In genomic region chr2:166693394-166693793, GRCm38 (mm10) we compare ENCODE assay signal across 21 mouse cellular contexts. TPM values are rescaled to one million over a fixed set of nuclear protein-coding genes. Genes with fewer than 3 reads are reported as not detected.
DNase-seq lines count a peak whose midpoint lies in the region; ATAC-seq lines count a peak whose summit lies in the region.
"Had no signal": no experiment of that assay in that cellular context is flagged by ENCODE, and none has a peak within 500 bp of the region (broad histone marks: within the 10 kb centered on the region; RNA-seq: fewer than 3 reads in every experiment).

No protein-coding gene starts in this region.

- peak; percentile 44 for DNase-seq in CD4-positive, CD25-positive, alpha-beta regulatory T cell, adult 2 months (ENCODE audit: low read depth, low spot score)
- no peak for DNase-seq in hindbrain, embryonic 14.5 days (ENCODE audit: low spot score)
- DNase-seq: adrenal gland, postnatal 25 days; cerebellum, adult 11 months; cerebellum, postnatal 14 days; embryo, embryonic 11 days; gastrocnemius, postnatal 10 days; heart, adult 11 months; heart, postnatal 14 days; kidney, postnatal 4 days; right cerebral cortex, postnatal 25 days; thymus, adult 18-20 months had no signal

- no peak overlapping the region for H3K4me3 ChIP-seq in hindbrain, embryonic 12.5 days
- H3K4me3 ChIP-seq in hindbrain, embryonic 16.5 days (ENCODE audit: low read length): no peak overlapping the region
- H3K4me3 ChIP-seq in hindbrain, embryonic 14.5 days (replicated peaks; ENCODE audit: low read length): no peak overlapping the region
- H3K4me3 ChIP-seq in limb, embryonic 13.5 days: no peak overlapping the region
- no peak overlapping the region for H3K4me3 ChIP-seq in midbrain, embryonic 16.5 days (ENCODE audit: low read depth, low read length)
- no peak overlapping the region for H3K4me3 ChIP-seq in kidney, embryonic 16.5 days (ENCODE audit: low read length)
- H3K4me3 ChIP-seq: heart, embryonic 12.5 days; midbrain, embryonic 12.5 days had no signal

- H3K27ac ChIP-seq in hindbrain, embryonic 12.5 days: peak overlapping the region; percentile 40; the same call in 1 of the 2 replicates
- H3K27ac ChIP-seq in hindbrain, embryonic 16.5 days (ENCODE audit: low read depth, low read length): no peak overlapping the region
- H3K27ac ChIP-seq in hindbrain, embryonic 14.5 days: peak overlapping the region; percentile 82; the same call in 1 of the 2 replicates
- peak overlapping the region; percentile 83; the same call in 1 of the 2 replicates for H3K27ac ChIP-seq in limb, embryonic 13.5 days
- no peak overlapping the region for H3K27ac ChIP-seq in midbrain, embryonic 16.5 days (ENCODE audit: low read length)
- no peak overlapping the region for H3K27ac ChIP-seq in kidney, embryonic 16.5 days (ENCODE audit: low read length)
- H3K27ac ChIP-seq: midbrain, embryonic 12.5 days had no signal

- no peak overlapping the region for H3K9ac ChIP-seq in hindbrain, embryonic 12.5 days
- H3K9ac ChIP-seq in hindbrain, embryonic 16.5 days (ENCODE audit: low read depth, low read length): no peak overlapping the region
- no peak overlapping the region for H3K9ac ChIP-seq in hindbrain, embryonic 14.5 days
- H3K9ac ChIP-seq in limb, embryonic 13.5 days: no peak overlapping the region
- no peak overlapping the region for H3K9ac ChIP-seq in midbrain, embryonic 16.5 days (ENCODE audit: low read depth, low read length)
- H3K9ac ChIP-seq in kidney, embryonic 16.5 days (replicated peaks; ENCODE audit: low read length): no peak overlapping the region
- H3K9ac ChIP-seq: heart, embryonic 12.5 days; midbrain, embryonic 12.5 days had no signal

- H3K4me2 ChIP-seq in hindbrain, embryonic 12.5 days (replicated peaks): no peak overlapping the region
- H3K4me2 ChIP-seq in hindbrain, embryonic 16.5 days (ENCODE audit: low read length): no peak overlapping the region
- no peak overlapping the region for H3K4me2 ChIP-seq in hindbrain, embryonic 14.5 days (replicated peaks)
- no peak overlapping the region for H3K4me2 ChIP-seq in limb, embryonic 13.5 days (replicated peaks)
- H3K4me2 ChIP-seq in midbrain, embryonic 16.5 days (ENCODE audit: low read length): no peak overlapping the region
- no peak overlapping the region for H3K4me2 ChIP-seq in kidney, embryonic 16.5 days (replicated peaks; ENCODE audit: low read depth, low read length)
- H3K4me2 ChIP-seq: heart, embryonic 12.5 days; liver, embryonic 11.5 days; midbrain, embryonic 12.5 days had no signal

- no peaks in the 10 kb centered on the region for H3K27me3 ChIP-seq in hindbrain, embryonic 12.5 days
- no peaks in the 10 kb centered on the region for H3K27me3 ChIP-seq in hindbrain, embryonic 16.5 days (replicated peaks; ENCODE audit: control insufficient read depth, insufficient read depth, low read length)
- no peaks in the 10 kb centered on the region for H3K27me3 ChIP-seq in hindbrain, embryonic 14.5 days (ENCODE audit: control insufficient read depth, insufficient read depth, low read length)
- H3K27me3 ChIP-seq in limb, embryonic 13.5 days: no peaks in the 10 kb centered on the region
- H3K27me3 ChIP-seq in midbrain, embryonic 16.5 days (ENCODE audit: control insufficient read depth, insufficient read depth, low read depth, low read length): no peaks in the 10 kb centered on the region
- no peaks in the 10 kb centered on the region for H3K27me3 ChIP-seq in kidney, embryonic 16.5 days (ENCODE audit: insufficient read depth, low read length)
- H3K27me3 ChIP-seq: heart, embryonic 12.5 days; midbrain, embryonic 12.5 days had no signal

- H3K36me3 ChIP-seq in hindbrain, embryonic 12.5 days: peaks cover 7% of the 10 kb centered on the region; the same call in 1 of the 2 replicates
- no peaks in the 10 kb centered on the region for H3K36me3 ChIP-seq in hindbrain, embryonic 16.5 days (ENCODE audit: control insufficient read depth, insufficient read depth, low read length)
- no peaks in the 10 kb centered on the region for H3K36me3 ChIP-seq in hindbrain, embryonic 14.5 days (replicated peaks; ENCODE audit: control insufficient read depth, insufficient read depth)
- peaks cover 6% of the 10 kb centered on the region; the same call in 1 of the 2 replicates for H3K36me3 ChIP-seq in limb, embryonic 13.5 days
- H3K36me3 ChIP-seq in midbrain, embryonic 16.5 days (ENCODE audit: control insufficient read depth, insufficient read depth, low read length): no peaks in the 10 kb centered on the region
- peaks cover 3% of the 10 kb centered on the region; the same call in 1 of the 2 replicates for H3K36me3 ChIP-seq in kidney, embryonic 16.5 days (ENCODE audit: insufficient read depth, low read length)

- 70% methylated on average over 4 of the region's 4 CpGs for WGBS in hindbrain, embryonic 12.5 days
- 85% methylated on average over 4 of the region's 4 CpGs for WGBS in hindbrain, embryonic 16.5 days
- WGBS in hindbrain, embryonic 14.5 days: 82% methylated on average over 4 of the region's 4 CpGs
- WGBS in limb, embryonic 13.5 days: 83% methylated on average over 4 of the region's 4 CpGs
- WGBS in midbrain, embryonic 16.5 days: 83% methylated on average over 4 of the region's 4 CpGs
- 78% methylated on average over 4 of the region's 4 CpGs for WGBS in kidney, embryonic 16.5 days

- no peak for ATAC-seq in hindbrain, embryonic 12.5 days (ENCODE audit: low FRiP score)
- no peak for ATAC-seq in hindbrain, embryonic 16.5 days
- no peak for ATAC-seq in hindbrain, embryonic 14.5 days (ENCODE audit: low FRiP score)
- no peak for ATAC-seq in limb, embryonic 13.5 days (ENCODE audit: low FRiP score, low read depth)
- ATAC-seq in midbrain, embryonic 16.5 days: no peak
- ATAC-seq in kidney, embryonic 16.5 days (ENCODE audit: low FRiP score, low TSS enrichment): no peak
- ATAC-seq: intestine, embryonic 16.5 days had no signal

- H3K4me1 ChIP-seq in hindbrain, embryonic 12.5 days: peaks cover 32% of the 10 kb centered on the region
- peaks cover 4% of the 10 kb centered on the region for H3K4me1 ChIP-seq in hindbrain, embryonic 16.5 days (ENCODE audit: control insufficient read depth, insufficient read depth, low read depth, low read length)
- H3K4me1 ChIP-seq in hindbrain, embryonic 14.5 days (replicated peaks; ENCODE audit: control insufficient read depth, insufficient read depth, low read length): peaks cover 16% of the 10 kb centered on the region; the same call in 1 of the 2 replicates
- H3K4me1 ChIP-seq in limb, embryonic 13.5 days: peaks cover 21% of the 10 kb centered on the region
- peaks cover 4% of the 10 kb centered on the region; the same call in 1 of the 2 replicates for H3K4me1 ChIP-seq in midbrain, embryonic 16.5 days (ENCODE audit: control insufficient read depth, insufficient read depth, low read length)
- no peaks in the 10 kb centered on the region for H3K4me1 ChIP-seq in kidney, embryonic 16.5 days (ENCODE audit: insufficient read depth, low read length)

- no peaks in the 10 kb centered on the region for H3K9me3 ChIP-seq in hindbrain, embryonic 12.5 days (replicated peaks)
- no peaks in the 10 kb centered on the region; the same call in 1 of the 2 replicates for H3K9me3 ChIP-seq in hindbrain, embryonic 16.5 days (ENCODE audit: control insufficient read depth, low read length)
- no peaks in the 10 kb centered on the region for H3K9me3 ChIP-seq in hindbrain, embryonic 14.5 days (ENCODE audit: control insufficient read depth, low read length)
- H3K9me3 ChIP-seq in limb, embryonic 13.5 days: 0 out of 2 replicates have a peak, but pooled peaks cover 9% of the 10 kb centered on the region
- H3K9me3 ChIP-seq in midbrain, embryonic 16.5 days (replicated peaks; ENCODE audit: control insufficient read depth, low read length, poor library complexity, severe bottlenecking): no peaks in the 10 kb centered on the region
- H3K9me3 ChIP-seq in kidney, embryonic 16.5 days (ENCODE audit: low read length): peaks cover 7% of the 10 kb centered on the region; the same call in 1 of the 2 replicates
- H3K9me3 ChIP-seq: midbrain, embryonic 12.5 days had no signal

RNA-seq across cellular contexts. Expression of gene Prex1, which starts 20.2 kb away (rescaled TPM):
- polyA plus RNA-seq in hindbrain, embryonic 12.5 days (2016; fragmentation: Nextera tagmentation; extraction: Ambion mirVana): 40.8 and 43.8 TPM in 2 replicates
- 27.3 and 32.5 TPM in 2 replicates for polyA plus RNA-seq in hindbrain, embryonic 16.5 days (2015; fragmentation: Nextera tagmentation; extraction: Ambion mirVana)
- 27.3 and 28.8 TPM in 2 replicates for polyA plus RNA-seq in hindbrain, embryonic 14.5 days (2014; fragmentation: Nextera tagmentation; extraction: Ambion mirVana)
- 18.8 and 19.4 TPM in 2 replicates for polyA plus RNA-seq in limb, embryonic 13.5 days (2015; fragmentation: Nextera tagmentation; extraction: Ambion mirVana)
- polyA plus RNA-seq in midbrain, embryonic 16.5 days (2015; fragmentation: Nextera tagmentation; extraction: Ambion mirVana): 19.3 and 22.0 TPM in 2 replicates
- 15.7 and 17.8 TPM in 2 replicates for polyA plus RNA-seq in kidney, embryonic 16.5 days (2015; fragmentation: Nextera tagmentation; extraction: Ambion mirVana)

Comparison
In these comparisons a context has a peak if more than half of its experiments do, and no peak if none do; other contexts are left out.
1. H3K27ac ChIP-seq: peak in hindbrain, embryonic 12.5 days (single experiment), hindbrain, embryonic 14.5 days (single experiment) and limb, embryonic 13.5 days (single experiment); none in hindbrain, embryonic 16.5 days (single experiment), midbrain, embryonic 16.5 days (single experiment) and kidney, embryonic 16.5 days (single experiment).